Mouse (Mus musculus) intestine, embryonic 15.5 days (tissue): Measurements from ENCODE around the gene Fgd3. TPM values are rescaled to one million over a fixed set of nuclear protein-coding genes. Genes with fewer than 3 reads are reported as not detected.
A peak's percentile ranks its signal among the peaks of the same experiment; 100 is the strongest.

ENCODE experiments used
- ATAC-seq: fragments of 200-750 bp; cut with Nextera tagmentation; 2 replicates; pipeline ENCODE4 v1.8.0; 2017; ENCODE audit warnings: moderate TSS enrichment, moderate library complexity
- H3K27ac ChIP-seq: fragments of 300-500 bp; sonication (generic); 2 replicates; pipeline ENCODE4 v1.5.1; 2015; ENCODE audit warnings: mild to moderate bottlenecking, inconsistent platforms
- H3K27me3 ChIP-seq: fragments of 300-500 bp; sonication (generic); replicated peaks from 2 replicates; pipeline ENCODE4 v1.6.1; 2015; ENCODE audit warnings: inconsistent platforms
- H3K36me3 ChIP-seq: fragments of 300-500 bp; sonication (generic); 2 replicates; pipeline ENCODE4 v1.6.1; 2015; ENCODE audit warnings: inconsistent platforms
- H3K4me1 ChIP-seq: fragments of 300-500 bp; sonication (generic); replicated peaks from 2 replicates; pipeline ENCODE4 v1.6.1; 2015; ENCODE audit warnings: inconsistent platforms
- H3K4me2 ChIP-seq: fragments of 300-500 bp; sonication (generic); replicated peaks from 2 replicates; pipeline ENCODE4 v1.6.1; 2015; ENCODE audit warnings: mild to moderate bottlenecking, inconsistent platforms
- H3K4me3 ChIP-seq: fragments of 300-500 bp; sonication (generic); replicated peaks from 2 replicates; pipeline ENCODE4 v1.5.1; 2015; ENCODE audit warnings: inconsistent platforms
- H3K9ac ChIP-seq: fragments of 300-500 bp; sonication (generic); 2 replicates; pipeline ENCODE4 v1.6.1; 2015; ENCODE audit warnings: inconsistent platforms
- H3K9me3 ChIP-seq: fragments of 300-500 bp; sonication (generic); 2 replicates; pipeline ENCODE4 v1.6.1; 2016; ENCODE audit warnings: inconsistent platforms
- WGBS: fragments of 180-500 bp; shearing (Covaris S2); methylation state at CpG from one replicate; pipeline ENCODE4 v1.1.7; 2015; 5-methylcytosine and 5-hydroxymethylcytosine counted together
- polyA plus RNA-seq: library from polyadenylated mRNA; unstranded; fragments of >200 nt; fragmentation: Nextera tagmentation; extraction: Ambion mirVana; gene quantifications from 2 replicates; pipeline ENCODE4 v1.2.1, GENCODE M21; 2015

Fgd3 gene
- polyA plus RNA-seq, 1 experiment from 2014 or later: 0.94 TPM

DNA sequence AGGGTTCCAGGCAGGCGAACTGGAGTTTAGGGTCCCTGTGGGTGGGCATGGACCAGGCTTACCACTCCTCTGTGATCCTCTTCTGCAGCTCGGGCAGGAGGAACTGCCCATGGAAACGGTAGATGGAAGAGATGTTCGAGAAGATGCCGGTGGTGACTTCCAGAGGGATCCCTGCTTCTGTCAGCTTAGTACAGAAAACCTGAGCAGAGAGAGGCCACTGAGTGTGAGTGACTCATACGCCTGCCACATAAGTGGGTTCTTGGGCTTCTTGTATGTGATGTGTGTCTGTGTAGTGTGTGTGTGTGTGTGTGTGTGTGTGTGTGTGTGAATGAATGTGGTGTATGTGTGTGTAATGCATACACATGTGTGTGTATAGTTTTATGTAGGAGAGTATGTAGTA lies 32.9 kb downstream of the Fgd3 start:
- H3K27me3 ChIP-seq: no peaks in the 10 kb centered on the region
- no peaks in the 10 kb centered on the region for H3K36me3 ChIP-seq
- H3K4me3 ChIP-seq: no peak overlapping the region
- no peak overlapping the region for H3K4me2 ChIP-seq
- no peaks in the 10 kb centered on the region for H3K9me3 ChIP-seq
- peak overlapping the region; percentile 49 for H3K27ac ChIP-seq
- WGBS: 76% methylated on average over 6 of the region's 6 CpGs
- H3K9ac ChIP-seq: no peak overlapping the region
- peak; percentile 56 for ATAC-seq
- H3K4me1 ChIP-seq: 0 out of 2 replicates have a peak, but pooled peaks cover 3% of the 10 kb centered on the region

DNA sequence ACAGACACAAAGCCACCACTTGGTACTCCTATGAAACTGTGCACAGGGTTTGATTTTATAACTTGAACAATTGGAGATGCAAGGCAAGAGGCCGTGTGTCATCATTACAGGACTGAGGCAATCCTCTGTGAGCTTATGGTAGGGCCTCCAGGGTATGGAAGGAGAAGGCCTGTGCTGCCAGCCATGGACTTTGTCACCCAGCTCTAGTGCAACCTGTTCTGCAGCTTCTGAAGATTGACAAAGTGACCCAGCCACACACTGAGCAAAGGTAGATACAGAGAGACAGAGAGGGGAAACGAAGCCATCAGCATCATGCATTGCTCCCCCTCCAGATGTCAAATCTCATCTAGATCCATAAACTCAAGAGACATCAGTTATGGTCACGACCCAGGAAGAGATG lies 33.4 kb downstream of the Fgd3 start:
- Histone ChIP-seq H3K9me3 (no peaks in the 10 kb centered on the region), H3K27me3 (no peaks in the 10 kb centered on the region), H3K36me3 (no peaks in the 10 kb centered on the region), H3K27ac (peak overlapping the region; percentile 49), H3K4me2 (no peak overlapping the region), H3K4me1 (0 out of 2 replicates have a peak, but pooled peaks cover 3% of the 10 kb centered on the region), H3K9ac (no peak overlapping the region), H3K4me3 (no peak overlapping the region)
- peak; percentile 97 for ATAC-seq
- WGBS: 55% methylated on average over 3 of the region's 3 CpGs

DNA sequence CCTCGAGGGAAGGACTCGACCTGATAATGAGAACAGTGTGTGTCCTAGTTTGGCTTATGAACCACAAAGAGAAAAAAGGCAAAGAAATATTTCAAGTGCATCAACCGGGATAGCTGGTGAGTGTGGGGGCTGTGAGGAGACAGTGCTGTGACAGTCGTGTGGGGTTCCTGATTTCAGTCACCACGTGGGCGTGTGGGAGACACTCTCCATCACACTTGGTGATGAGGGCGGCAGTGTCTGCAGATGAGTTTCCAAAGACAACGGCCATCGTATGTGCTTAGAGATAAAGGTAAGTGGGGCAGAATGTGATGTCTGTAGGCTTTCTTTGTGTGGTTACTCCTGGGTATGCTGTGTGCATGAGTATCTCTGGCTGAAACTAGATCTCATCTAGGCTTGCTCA lies 36.4 kb downstream of the Fgd3 start:
- 83% methylated on average over 9 of the region's 9 CpGs for WGBS
- H3K27me3 ChIP-seq: no peaks in the 10 kb centered on the region
- no peak for ATAC-seq

DNA sequence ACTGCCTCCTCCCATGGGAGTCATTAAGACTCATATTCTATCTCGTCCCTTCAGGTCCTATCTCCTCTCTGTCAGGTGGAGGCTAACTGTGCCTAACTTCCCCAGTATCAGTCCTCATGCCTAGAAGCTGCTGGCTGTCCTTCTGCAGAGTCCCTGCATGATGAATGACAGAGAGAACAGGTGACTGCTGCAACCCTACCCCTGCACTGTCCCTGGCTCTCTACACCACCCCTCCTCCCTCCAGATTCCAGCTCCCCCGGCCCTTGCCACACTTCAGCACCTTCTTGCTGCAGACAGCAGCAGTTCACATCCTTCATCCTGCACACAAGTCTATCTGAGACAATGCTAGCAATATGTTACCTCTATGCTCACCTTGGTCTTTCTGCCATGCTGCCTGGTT lies 37.9 kb downstream of the Fgd3 start:
- Histone ChIP-seq H3K4me3 (no peak overlapping the region), H3K27ac (no peak overlapping the region), H3K9me3 (no peaks in the 10 kb centered on the region), H3K36me3 (no peaks in the 10 kb centered on the region), H3K4me2 (no peak overlapping the region), H3K27me3 (no peaks in the 10 kb centered on the region), H3K9ac (no peak overlapping the region), H3K4me1 (0 out of 2 replicates have a peak, but pooled peaks cover 2% of the 10 kb centered on the region)
- no peak for ATAC-seq
- WGBS: 54% methylated on average over 2 of the region's 2 CpGs

More for the DNA sequence above, 36.4 kb downstream of the Fgd3 start:
- no peaks in the 10 kb centered on the region for H3K36me3 ChIP-seq
- no peak overlapping the region for H3K4me2 ChIP-seq
- H3K4me3 ChIP-seq: no peak overlapping the region
- no peaks in the 10 kb centered on the region for H3K9me3 ChIP-seq
- H3K4me1 ChIP-seq: 0 out of 2 replicates have a peak, but pooled peaks cover 3% of the 10 kb centered on the region
- H3K9ac ChIP-seq: no peak overlapping the region
- H3K27ac ChIP-seq: no peak overlapping the region

DNA sequence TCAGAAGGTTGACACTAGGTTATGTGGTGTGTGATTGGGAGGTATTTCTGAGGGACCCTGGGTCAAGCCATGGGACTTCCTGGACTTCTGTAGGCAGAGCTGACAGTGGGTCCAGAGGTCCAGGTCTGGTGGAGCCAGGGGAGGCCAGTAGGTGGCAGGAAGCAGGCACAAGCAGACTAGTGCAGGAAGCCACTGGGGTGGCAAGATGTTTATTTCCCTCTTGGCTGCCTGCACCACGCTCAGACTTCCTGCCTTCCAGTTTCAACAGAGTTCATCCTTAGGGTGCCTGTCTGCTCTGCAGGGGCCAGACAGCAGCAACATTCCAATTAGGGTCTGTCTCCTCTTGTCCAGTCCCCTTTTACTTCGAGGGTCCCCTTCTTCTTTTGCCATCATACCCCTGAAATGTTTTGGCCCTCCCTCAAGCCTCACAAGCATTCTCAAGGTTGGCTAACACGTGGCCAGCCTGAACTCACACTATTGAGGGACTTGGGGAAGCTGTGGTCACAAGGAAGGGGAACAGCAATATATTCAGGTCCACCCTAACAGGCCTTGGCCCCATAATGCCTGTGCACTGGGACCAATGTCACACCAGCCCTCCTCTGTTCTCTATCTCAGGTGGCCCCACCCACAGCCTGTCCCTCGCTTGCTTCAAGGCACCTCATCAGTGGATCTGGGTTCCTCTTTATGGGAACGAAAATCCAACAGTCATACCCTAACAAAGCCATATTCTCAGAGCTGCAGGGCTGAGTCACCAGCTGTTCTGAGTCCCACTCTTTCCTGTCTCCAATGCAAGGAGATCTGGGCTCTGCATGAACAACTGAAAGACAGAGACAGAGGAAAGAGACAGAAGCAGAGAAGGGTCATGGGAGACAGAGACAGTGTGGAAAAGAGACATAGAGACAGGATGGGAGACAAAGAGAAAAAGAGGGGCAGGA lies 48.0 kb downstream of the Fgd3 start:
- WGBS: 54% methylated on average over 5 of the region's 5 CpGs
- H3K36me3 ChIP-seq: no peaks in the 10 kb centered on the region
- H3K27ac ChIP-seq: no peak overlapping the region
- H3K4me2 ChIP-seq: no peak overlapping the region
- H3K9ac ChIP-seq: no peak overlapping the region
- no peaks in the 10 kb centered on the region for H3K4me1 ChIP-seq
- H3K9me3 ChIP-seq: no peaks in the 10 kb centered on the region
- no peak overlapping the region for H3K4me3 ChIP-seq
- ATAC-seq: peak; percentile 45; the same call in 1 of the 2 replicates
- H3K27me3 ChIP-seq: no peaks in the 10 kb centered on the region

DNA sequence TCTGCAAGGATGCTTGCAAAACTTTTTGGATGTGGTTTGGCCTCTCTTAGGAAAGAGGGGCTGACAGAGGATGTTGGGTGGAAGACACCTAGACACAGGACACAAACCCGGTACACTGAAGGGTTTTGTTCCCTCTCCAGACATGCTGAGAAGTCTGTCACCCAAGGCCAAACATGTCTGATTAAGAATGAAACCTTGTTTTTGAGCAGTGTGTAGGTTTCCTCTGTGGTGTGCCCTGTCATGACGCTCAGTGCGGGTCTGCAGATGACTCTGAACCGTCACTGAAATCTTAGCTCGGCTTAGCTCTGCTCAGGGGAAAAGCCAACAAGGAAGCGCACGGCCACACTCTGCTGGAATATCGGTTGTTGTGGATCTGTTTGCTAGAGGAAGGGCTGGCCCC lies 49.6 kb downstream of the Fgd3 start:
- Histone ChIP-seq H3K9me3 (no peaks in the 10 kb centered on the region), H3K4me2 (no peak overlapping the region), H3K36me3 (no peaks in the 10 kb centered on the region), H3K27me3 (no peaks in the 10 kb centered on the region), H3K4me1 (no peaks in the 10 kb centered on the region), H3K9ac (no peak overlapping the region), H3K27ac (no peak overlapping the region), H3K4me3 (no peak overlapping the region)
- no peak for ATAC-seq
- 85% methylated on average over 8 of the region's 8 CpGs for WGBS

DNA sequence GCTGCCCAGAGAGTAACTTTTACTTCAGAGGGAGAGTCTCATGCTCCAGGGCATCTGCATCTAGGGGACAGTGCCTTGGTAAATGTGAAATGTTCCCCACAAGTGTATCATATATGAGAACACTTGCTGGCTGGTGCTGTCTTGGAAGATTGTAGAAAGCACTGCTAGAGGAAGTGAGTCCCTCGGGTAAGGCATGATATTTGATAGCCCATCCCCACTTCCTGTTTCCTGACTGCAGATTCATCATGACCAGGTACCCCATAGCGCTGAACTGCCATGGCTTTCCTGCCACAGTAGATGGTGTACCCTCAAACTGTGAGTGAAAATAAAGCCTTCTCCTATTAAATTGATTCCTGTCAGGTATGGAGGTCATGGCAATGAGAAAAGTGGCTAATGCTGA lies 52.5 kb downstream of the Fgd3 start:
- H3K27ac ChIP-seq: no peak overlapping the region
- H3K9ac ChIP-seq: no peak overlapping the region
- H3K4me2 ChIP-seq: no peak overlapping the region
- no peaks in the 10 kb centered on the region for H3K36me3 ChIP-seq
- no peak for ATAC-seq
- no peaks in the 10 kb centered on the region for H3K4me1 ChIP-seq
- WGBS: 28% methylated on average over 2 of the region's 2 CpGs
- H3K4me3 ChIP-seq: no peak overlapping the region
- H3K27me3 ChIP-seq: no peaks in the 10 kb centered on the region
- H3K9me3 ChIP-seq: no peaks in the 10 kb centered on the region

DNA sequence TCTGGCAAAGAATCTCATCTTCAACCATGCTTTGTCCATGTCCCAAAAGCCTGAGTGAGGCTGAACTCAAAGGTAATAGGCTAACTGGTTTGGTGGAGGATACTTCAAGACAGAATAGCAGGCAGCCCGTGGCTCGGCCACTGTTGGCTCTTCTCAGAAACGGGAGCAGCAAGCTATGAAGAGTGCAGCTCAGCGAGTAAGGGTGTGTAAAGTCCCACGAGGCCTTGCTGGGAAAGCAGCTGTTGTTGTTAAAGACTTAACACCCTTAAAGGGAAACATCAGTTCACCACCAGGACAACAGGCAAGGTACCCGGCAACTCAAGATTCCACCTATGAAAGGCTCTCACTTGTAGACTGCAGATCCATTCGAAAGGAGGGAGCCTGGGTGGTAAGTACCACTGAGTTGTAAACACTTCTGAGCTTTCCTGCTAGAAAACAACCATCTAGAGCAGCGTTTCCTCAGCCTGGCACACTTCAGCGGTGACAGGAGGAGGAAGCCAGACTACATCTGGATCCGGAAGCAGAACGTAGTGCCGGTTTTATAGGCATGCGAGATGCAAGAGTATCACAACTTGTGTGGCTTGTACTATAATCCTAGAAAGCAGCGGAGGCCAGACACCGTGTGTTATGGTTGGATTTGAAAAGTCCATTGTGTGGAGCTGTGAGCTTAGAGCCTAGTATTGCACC lies 59.9 kb downstream of the Fgd3 start:
- H3K9me3 ChIP-seq: no peaks in the 10 kb centered on the region
- ATAC-seq: no peak
- 56% methylated on average over 15 of the region's 15 CpGs for WGBS
- H3K36me3 ChIP-seq: no peaks in the 10 kb centered on the region
- no peak overlapping the region for H3K9ac ChIP-seq
- H3K27me3 ChIP-seq: no peaks in the 10 kb centered on the region
- no peak overlapping the region for H3K27ac ChIP-seq
- no peak overlapping the region for H3K4me3 ChIP-seq
- no peaks in the 10 kb centered on the region for H3K4me1 ChIP-seq
- no peak overlapping the region for H3K4me2 ChIP-seq

DNA sequence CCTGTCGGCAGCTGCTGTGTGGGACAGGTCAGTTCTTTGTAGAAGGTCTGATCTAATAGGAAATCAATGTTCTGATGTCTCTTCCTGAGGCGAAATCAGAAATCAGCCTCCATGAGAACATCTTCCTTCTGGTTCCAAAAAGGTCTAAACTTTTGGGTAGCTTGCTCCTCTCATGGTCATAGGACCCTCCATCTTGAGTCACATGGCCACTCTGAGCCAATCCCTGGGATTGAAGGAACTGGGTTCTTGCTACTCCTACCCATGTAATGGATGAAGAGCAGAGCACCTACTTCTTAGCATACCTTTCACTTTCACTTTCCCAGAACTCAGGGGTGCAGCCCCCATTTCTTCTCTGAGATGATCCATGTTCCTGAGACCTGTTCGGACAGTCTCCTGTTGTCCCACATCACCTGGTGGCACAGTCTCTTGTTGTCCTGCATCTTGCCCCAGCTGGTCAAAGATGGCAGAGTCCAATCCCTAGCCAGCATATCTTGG lies 62.2 kb downstream of the Fgd3 start:
- Histone ChIP-seq H3K4me3 (no peak overlapping the region), H3K4me1 (no peaks in the 10 kb centered on the region), H3K36me3 (no peaks in the 10 kb centered on the region), H3K9ac (no peak overlapping the region), H3K4me2 (no peak overlapping the region), H3K27ac (no peak overlapping the region), H3K9me3 (no peaks in the 10 kb centered on the region), H3K27me3 (no peaks in the 10 kb centered on the region)
- 64% methylated on average over 3 of the region's 3 CpGs for WGBS
- no peak for ATAC-seq

DNA sequence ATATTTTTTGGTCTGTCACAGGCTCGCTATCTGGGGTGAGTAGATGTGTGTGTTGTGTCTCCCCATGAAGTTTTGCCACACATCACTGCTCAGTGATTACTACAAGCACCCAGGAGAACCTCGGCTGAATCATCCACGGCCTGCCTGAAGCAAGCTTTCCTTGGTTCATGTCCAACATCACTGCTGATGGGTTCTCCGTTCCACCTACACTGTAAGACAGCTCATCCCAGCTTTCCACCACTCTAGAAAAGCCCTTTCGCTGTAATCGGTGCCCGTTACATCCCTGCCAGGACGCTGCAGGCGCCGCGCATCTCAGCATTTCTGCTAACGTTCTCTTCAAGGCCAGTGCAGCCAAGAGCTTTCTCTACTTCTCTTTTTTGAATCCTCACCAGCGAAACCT lies 67.4 kb downstream of the Fgd3 start:
- 86% methylated on average over 13 of the region's 13 CpGs for WGBS
- no peak for ATAC-seq

DNA sequence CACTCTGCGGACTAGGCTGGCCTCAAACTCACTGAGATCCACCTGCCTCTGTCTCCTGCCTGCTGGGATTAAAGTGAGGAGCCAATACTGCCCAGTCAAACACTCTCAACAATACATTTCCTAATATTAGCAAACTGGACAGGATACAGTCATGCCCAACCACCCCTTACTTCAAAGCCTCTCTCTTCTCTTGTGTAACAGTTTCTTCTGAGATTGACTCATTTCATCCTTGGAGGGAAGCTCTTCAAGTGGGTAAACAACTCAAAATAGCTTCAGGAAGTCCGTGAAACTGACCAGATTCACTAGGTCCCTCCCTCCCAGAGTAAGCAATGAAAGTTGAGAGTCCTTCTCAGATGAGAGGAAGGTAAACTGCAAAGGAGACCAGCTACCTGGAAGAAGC lies 68.0 kb downstream of the Fgd3 start:
- Histone ChIP-seq H3K36me3 (no peaks in the 10 kb centered on the region), H3K9ac (no peak overlapping the region), H3K27ac (no peak overlapping the region), H3K4me2 (no peak overlapping the region), H3K4me1 (peaks cover 13% of the 10 kb centered on the region), H3K9me3 (no peaks in the 10 kb centered on the region), H3K4me3 (no peak overlapping the region), H3K27me3 (peaks cover 11% of the 10 kb centered on the region)
- WGBS: 59% methylated on average over 2 of the region's 2 CpGs
- ATAC-seq: no peak

More for the DNA sequence above, 67.4 kb downstream of the Fgd3 start:
- Histone ChIP-seq H3K9ac (no peak overlapping the region), H3K27ac (no peak overlapping the region), H3K27me3 (peaks cover 5% of the 10 kb centered on the region), H3K36me3 (no peaks in the 10 kb centered on the region), H3K4me2 (no peak overlapping the region), H3K9me3 (no peaks in the 10 kb centered on the region), H3K4me1 (peaks cover 7% of the 10 kb centered on the region), H3K4me3 (no peak overlapping the region)

DNA sequence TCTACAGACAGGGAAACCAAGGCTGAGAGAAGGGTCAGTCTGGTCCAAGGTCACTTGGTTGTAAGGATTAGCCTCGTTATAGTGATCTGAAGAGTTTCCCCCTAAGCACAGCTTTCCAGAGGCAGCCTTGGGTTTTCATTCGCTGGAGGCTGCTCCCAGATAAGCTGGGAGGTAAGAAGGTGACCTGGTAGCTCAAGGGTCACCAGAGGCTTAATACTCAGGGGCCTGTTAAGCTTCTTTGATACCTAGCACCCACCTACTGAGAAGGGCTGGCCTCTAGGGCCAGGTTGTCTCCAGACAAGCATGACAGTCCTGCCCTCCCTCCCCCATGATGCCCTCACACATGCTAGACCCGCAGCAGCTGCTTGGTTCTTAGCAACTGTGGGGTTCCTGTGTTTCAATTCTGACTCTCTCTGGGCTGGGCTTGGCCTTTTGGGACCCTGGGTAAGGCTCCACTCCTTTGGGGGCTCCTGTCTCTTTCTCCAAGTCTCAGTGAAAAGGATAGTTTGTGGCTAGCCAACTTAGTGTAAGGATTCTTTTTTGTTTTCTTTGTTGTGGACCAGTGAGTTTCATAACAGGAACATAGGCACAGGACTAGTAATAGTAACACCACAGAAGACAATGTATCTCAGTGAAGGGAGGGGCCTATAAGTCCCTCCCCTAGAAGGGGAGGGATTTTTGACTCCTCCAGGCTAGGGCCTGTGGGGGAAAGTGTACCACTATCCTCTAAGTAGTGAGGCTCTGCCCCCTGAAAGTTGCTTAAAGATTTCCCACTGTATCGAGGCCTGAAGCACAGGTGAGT lies 69.2 kb downstream of the Fgd3 start:
- Histone ChIP-seq H3K4me3 (no peak overlapping the region), H3K36me3 (no peaks in the 10 kb centered on the region), H3K4me1 (peaks cover 13% of the 10 kb centered on the region), H3K9me3 (no peaks in the 10 kb centered on the region), H3K4me2 (no peak overlapping the region), H3K9ac (no peak overlapping the region), H3K27ac (no peak overlapping the region), H3K27me3 (peaks cover 19% of the 10 kb centered on the region)
- WGBS: 43% methylated on average over 4 of the region's 4 CpGs
- no peak for ATAC-seq
